In the genomic region with DNA sequence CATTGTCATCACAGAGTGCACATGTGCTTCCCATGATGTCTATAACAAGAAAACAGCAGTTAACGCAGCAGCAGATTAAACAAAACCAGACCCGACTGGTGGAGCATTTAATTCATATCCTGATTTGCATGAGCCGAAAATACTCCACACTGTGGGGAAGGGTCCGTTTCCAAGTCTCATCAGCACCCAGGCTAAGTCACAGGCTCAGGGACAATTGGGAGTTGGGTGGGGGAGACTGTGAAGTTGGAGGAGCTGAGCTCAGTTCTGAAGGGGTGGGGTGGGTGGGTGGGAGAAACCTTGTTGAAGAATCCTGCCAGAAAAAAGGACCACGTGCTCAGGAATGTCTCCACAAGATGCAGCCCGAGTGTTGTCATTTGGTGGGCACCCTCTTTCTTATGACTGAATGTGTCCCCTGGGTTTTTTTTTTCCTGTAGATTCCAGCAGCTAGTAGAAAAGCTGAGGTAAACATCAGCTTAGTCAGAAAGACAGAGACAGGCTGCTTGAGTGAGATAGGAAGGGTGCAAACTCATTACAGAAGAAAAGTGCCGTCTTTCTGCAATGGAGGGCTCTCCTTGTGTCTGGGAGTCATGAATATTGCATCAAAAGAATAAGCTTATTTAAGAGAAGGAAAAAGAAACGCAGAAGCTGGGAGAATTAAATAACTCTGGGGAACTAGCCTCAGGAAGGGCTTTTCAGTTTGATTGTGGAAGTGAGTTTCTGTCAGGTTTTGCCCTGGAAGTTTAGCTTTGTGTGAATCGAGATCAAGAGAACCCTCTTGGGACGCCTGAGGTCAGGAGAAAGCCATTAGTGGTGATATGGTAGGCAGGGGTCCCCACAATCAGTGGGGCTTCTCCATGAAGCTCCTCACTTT, we compare ENCODE assay signal across 25 mouse cellular contexts. TPM values are rescaled to one million over a fixed set of nuclear protein-coding genes. Genes with fewer than 3 reads are reported as not detected.
DNase-seq lines count a peak whose midpoint lies in the region; ATAC-seq lines count a peak whose summit lies in the region.
"Had no signal": no experiment of that assay in that cellular context is flagged by ENCODE, and none has a peak within 500 bp of the region (broad histone marks: within the 10 kb centered on the region; RNA-seq: fewer than 3 reads in every experiment).

No protein-coding gene starts in this region.

- no peak overlapping the region for H3K9ac ChIP-seq in hindbrain, embryonic 13.5 days
- H3K9ac ChIP-seq in hindbrain, embryonic 11.5 days (ENCODE audit: low read depth, low read length) = no peak overlapping the region
- no peak overlapping the region for H3K9ac ChIP-seq in midbrain, embryonic 12.5 days (replicated peaks)
- H3K9ac ChIP-seq: heart, embryonic 15.5 days; limb, embryonic 12.5 days; liver, embryonic 12.5 days; neural tube, embryonic 15.5 days had no signal

- 63% methylated on average over 10 of the region's 10 CpGs for WGBS in hindbrain, embryonic 13.5 days
- 72% methylated on average over 10 of the region's 10 CpGs for WGBS in hindbrain, embryonic 11.5 days
- WGBS in midbrain, embryonic 12.5 days = 54% methylated on average over 10 of the region's 10 CpGs

- H3K27me3 ChIP-seq in hindbrain, embryonic 13.5 days = no peaks in the 10 kb centered on the region
- H3K27me3 ChIP-seq in hindbrain, embryonic 11.5 days (ENCODE audit: control insufficient read depth, insufficient read depth, low read length) = no peaks in the 10 kb centered on the region
- no peaks in the 10 kb centered on the region for H3K27me3 ChIP-seq in midbrain, embryonic 12.5 days
- H3K27me3 ChIP-seq: heart, embryonic 15.5 days; limb, embryonic 12.5 days; liver, embryonic 12.5 days; megakaryocyte, embryonic 14.5 days; neural tube, embryonic 15.5 days had no signal

- H3K4me2 ChIP-seq in hindbrain, embryonic 13.5 days = no peak overlapping the region
- no peak overlapping the region for H3K4me2 ChIP-seq in hindbrain, embryonic 11.5 days (replicated peaks; ENCODE audit: low read depth, low read length)
- no peak overlapping the region for H3K4me2 ChIP-seq in midbrain, embryonic 12.5 days (replicated peaks)
- H3K4me2 ChIP-seq: heart, embryonic 15.5 days; limb, embryonic 12.5 days; liver, embryonic 12.5 days; neural tube, embryonic 15.5 days had no signal

- no peak for ATAC-seq in hindbrain, embryonic 13.5 days (ENCODE audit: low FRiP score)
- no peak for ATAC-seq in hindbrain, embryonic 11.5 days (ENCODE audit: low FRiP score)
- ATAC-seq in midbrain, embryonic 12.5 days (ENCODE audit: low FRiP score, low read depth) = no peak
- ATAC-seq: liver, embryonic 12.5 days had no signal

- no peaks in the 10 kb centered on the region; the same call in 1 of the 2 replicates for H3K36me3 ChIP-seq in hindbrain, embryonic 13.5 days
- H3K36me3 ChIP-seq in hindbrain, embryonic 11.5 days (ENCODE audit: control insufficient read depth, insufficient read depth, low read length) = no peaks in the 10 kb centered on the region
- H3K36me3 ChIP-seq in midbrain, embryonic 12.5 days = no peaks in the 10 kb centered on the region
- H3K36me3 ChIP-seq: heart, embryonic 15.5 days; limb, embryonic 12.5 days; liver, embryonic 12.5 days; neural tube, embryonic 15.5 days had no signal

- DNase-seq in hindbrain, embryonic 11.5 days (ENCODE audit: low spot score) = no peak
- DNase-seq in right cerebral cortex, postnatal 36 days (ENCODE audit: low spot score in 2 of 2) = peak; percentile 26 to 35
- DNase-seq in right cerebral cortex, postnatal 4 days = no peak
- no peak for DNase-seq in kidney, adult 9 months
- DNase-seq in adrenal gland, adult (ENCODE audit: inconsistent age in 2 of 2, low spot score in 1 of 2) = no peak
- DNase-seq: adrenal gland, adult 2 months; cerebellum, adult 11-12 months; cerebellum, postnatal 14 days; gastrocnemius, postnatal 10 days; heart, adult 2 months; heart, postnatal 4 days; kidney, adult 8-10 months; kidney, postnatal 36 days; layer of hippocampus, adult 9-11 months; lung, adult 2 months; thymus, postnatal 25 days had no signal

- 0 out of 2 replicates have a peak overlapping the region, but pooled peaks have one; percentile 5 for H3K27ac ChIP-seq in hindbrain, embryonic 13.5 days
- H3K27ac ChIP-seq in hindbrain, embryonic 11.5 days (ENCODE audit: low read depth, low read length) = no peak overlapping the region
- H3K27ac ChIP-seq in midbrain, embryonic 12.5 days (replicated peaks) = 0 out of 2 replicates have a peak overlapping the region, but pooled peaks have one; percentile 39
- H3K27ac ChIP-seq: heart, adult 2 months; heart, embryonic 15.5 days; limb, embryonic 12.5 days; liver, embryonic 12.5 days; neural tube, embryonic 15.5 days had no signal

- H3K4me3 ChIP-seq in hindbrain, embryonic 13.5 days = no peak overlapping the region
- H3K4me3 ChIP-seq in hindbrain, embryonic 11.5 days (ENCODE audit: low read depth, low read length) = no peak overlapping the region
- H3K4me3 ChIP-seq in midbrain, embryonic 12.5 days = no peak overlapping the region
- H3K4me3 ChIP-seq: erythroblast, embryonic 14.5 days; heart, adult 2 months; heart, embryonic 15.5 days; limb, embryonic 12.5 days; liver, embryonic 12.5 days; megakaryocyte, embryonic 14.5 days; neural tube, embryonic 15.5 days had no signal

- no peaks in the 10 kb centered on the region for H3K9me3 ChIP-seq in hindbrain, embryonic 13.5 days
- no peaks in the 10 kb centered on the region for H3K9me3 ChIP-seq in hindbrain, embryonic 11.5 days (ENCODE audit: control insufficient read depth, low read length)
- H3K9me3 ChIP-seq in midbrain, embryonic 12.5 days = no peaks in the 10 kb centered on the region
- H3K9me3 ChIP-seq: heart, embryonic 15.5 days; limb, embryonic 12.5 days; liver, embryonic 12.5 days; neural tube, embryonic 15.5 days had no signal

- H3K4me1 ChIP-seq in hindbrain, embryonic 13.5 days (replicated peaks) = peaks cover 39% of the 10 kb centered on the region
- H3K4me1 ChIP-seq in hindbrain, embryonic 11.5 days (replicated peaks; ENCODE audit: control insufficient read depth, insufficient read depth, low read length) = no peaks in the 10 kb centered on the region
- peaks cover 23% of the 10 kb centered on the region for H3K4me1 ChIP-seq in midbrain, embryonic 12.5 days
- H3K4me1 ChIP-seq: heart, embryonic 15.5 days; liver, embryonic 12.5 days; megakaryocyte, embryonic 14.5 days had no signal

RNA-seq across cellular contexts. Expression of gene Astn1, which starts 44.1 kb away (rescaled TPM):
- polyA plus RNA-seq in hindbrain, embryonic 13.5 days (2015; fragmentation: Nextera tagmentation; extraction: Ambion mirVana) = 32.0 and 32.8 TPM in 2 replicates
- polyA plus RNA-seq in hindbrain, embryonic 11.5 days (2014; fragmentation: Nextera tagmentation; extraction: Ambion mirVana) = 15.2 and 20.6 TPM in 2 replicates
- 21.0 and 26.6 TPM in 2 replicates for polyA plus RNA-seq in midbrain, embryonic 12.5 days (2016; fragmentation: Nextera tagmentation; extraction: Ambion mirVana)
- polyA plus RNA-seq: C2C12 had no signal

RNA-seq across cellular contexts. Expression of gene Brinp2, which starts 50.0 kb away (rescaled TPM):
- 19.7 and 20.6 TPM in 2 replicates for polyA plus RNA-seq in hindbrain, embryonic 13.5 days (2015; fragmentation: Nextera tagmentation; extraction: Ambion mirVana)
- 2.7 and 3.0 TPM in 2 replicates for polyA plus RNA-seq in hindbrain, embryonic 11.5 days (2014; fragmentation: Nextera tagmentation; extraction: Ambion mirVana)
- 8.1 and 10.2 TPM in 2 replicates for polyA plus RNA-seq in midbrain, embryonic 12.5 days (2016; fragmentation: Nextera tagmentation; extraction: Ambion mirVana)
- polyA plus RNA-seq: C2C12; erythroblast, embryonic 14.5 days had no signal

Comparison
In these comparisons a context has a peak if more than half of its experiments do, and no peak if none do; other contexts are left out.
1. DNase-seq: peak in right cerebral cortex, postnatal 36 days (2 of 2); none in hindbrain, embryonic 11.5 days (single experiment), right cerebral cortex, postnatal 4 days (single experiment), kidney, adult 9 months (single experiment) and adrenal gland, adult (0 of 2).